Comparison of ENCODE assay signal across 14 mouse cellular contexts in genomic region chr13:23157848-23158247, GRCm38 (mm10). TPM values are rescaled to one million over a fixed set of nuclear protein-coding genes. Genes with fewer than 3 reads are reported as not detected.
DNase-seq lines count a peak whose midpoint lies in the region; ATAC-seq and TF ChIP-seq lines count a peak whose summit lies in the region.
"Had no signal": no experiment of that assay in that cellular context is flagged by ENCODE, and none has a peak within 500 bp of the region (broad histone marks: within the 10 kb centered on the region; RNA-seq: fewer than 3 reads in every experiment).

No protein-coding gene starts in this region.

- H3K36me3 ChIP-seq in forebrain, embryonic 11.5 days (ENCODE audit: control insufficient read depth, insufficient read depth, low read length) = no peaks in the 10 kb centered on the region
- no peaks in the 10 kb centered on the region for H3K36me3 ChIP-seq in forebrain, embryonic 12.5 days (replicated peaks)
- no peaks in the 10 kb centered on the region for H3K36me3 ChIP-seq in kidney, adult 2 months (ENCODE audit: control insufficient read depth, insufficient read depth, low read length)
- no peaks in the 10 kb centered on the region for H3K36me3 ChIP-seq in kidney, embryonic 14.5 days (ENCODE audit: control insufficient read depth, insufficient read depth, low read length)
- H3K36me3 ChIP-seq in ES-E14 (ENCODE audit: control insufficient read depth, insufficient read depth, low read length, poor library complexity, severe bottlenecking) = no peaks in the 10 kb centered on the region
- H3K36me3 ChIP-seq: heart, embryonic 15.5 days; intestine, embryonic 15.5 days had no signal

- H3K4me2 ChIP-seq in forebrain, embryonic 11.5 days (ENCODE audit: low read depth, low read length, severe bottlenecking) = no peak overlapping the region
- no peak overlapping the region for H3K4me2 ChIP-seq in forebrain, embryonic 12.5 days
- no peak overlapping the region for H3K4me2 ChIP-seq in kidney, embryonic 14.5 days (replicated peaks; ENCODE audit: low read depth, low read length)
- H3K4me2 ChIP-seq: heart, embryonic 15.5 days; intestine, embryonic 15.5 days had no signal

- 0 out of 2 replicates have a peak, but pooled peaks have one; percentile 30 for ATAC-seq in forebrain, embryonic 11.5 days (replicated peaks; ENCODE audit: low FRiP score)
- no peak; the same call in 1 of the 2 replicates for ATAC-seq in forebrain, embryonic 12.5 days (ENCODE audit: low FRiP score)
- no peak for ATAC-seq in kidney, embryonic 14.5 days (ENCODE audit: low FRiP score, low TSS enrichment)
- ATAC-seq: intestine, embryonic 15.5 days had no signal

- no peak overlapping the region for H3K27ac ChIP-seq in forebrain, embryonic 11.5 days (ENCODE audit: low read depth, low read length)
- no peak overlapping the region for H3K27ac ChIP-seq in forebrain, embryonic 12.5 days
- H3K27ac ChIP-seq in kidney, adult 2 months (ENCODE audit: insufficient read depth, low read depth, low read length) = no peak overlapping the region
- H3K27ac ChIP-seq in kidney, embryonic 14.5 days (ENCODE audit: low read depth, low read length) = no peak overlapping the region
- no peak overlapping the region for H3K27ac ChIP-seq in ES-E14 (ENCODE audit: insufficient read depth, low read depth, low read length, poor library complexity, severe bottlenecking)
- H3K27ac ChIP-seq: heart, embryonic 15.5 days; intestine, embryonic 15.5 days; liver, embryonic 14.5 days had no signal

- no peaks in the 10 kb centered on the region for H3K4me1 ChIP-seq in forebrain, embryonic 11.5 days (replicated peaks; ENCODE audit: control insufficient read depth, insufficient read depth, low read length)
- H3K4me1 ChIP-seq in forebrain, embryonic 12.5 days = no peaks in the 10 kb centered on the region
- no peaks in the 10 kb centered on the region for H3K4me1 ChIP-seq in kidney, adult 2 months (ENCODE audit: control insufficient read depth, insufficient read depth, low read length)
- no peaks in the 10 kb centered on the region for H3K4me1 ChIP-seq in kidney, embryonic 14.5 days (ENCODE audit: control insufficient read depth, insufficient read depth, low read length)
- peaks cover 0 to 2% of the 10 kb centered on the region in 2 experiments; a peak in 1 of 4 replicates for H3K4me1 ChIP-seq in ES-E14 (ENCODE audit: control insufficient read depth in 2 of 2, insufficient read depth in 2 of 2, low read length in 2 of 2, poor library complexity in 1 of 2)
- H3K4me1 ChIP-seq: intestine, embryonic 15.5 days had no signal

- H3K9ac ChIP-seq in forebrain, embryonic 11.5 days (ENCODE audit: low read length) = no peak overlapping the region
- H3K9ac ChIP-seq in forebrain, embryonic 12.5 days = no peak overlapping the region
- no peak overlapping the region for H3K9ac ChIP-seq in kidney, embryonic 14.5 days (ENCODE audit: low read depth, low read length)
- no peak overlapping the region for H3K9ac ChIP-seq in ES-E14 (ENCODE audit: insufficient read depth, low read depth, low read length, poor library complexity, severe bottlenecking)
- H3K9ac ChIP-seq: heart, embryonic 15.5 days; intestine, embryonic 15.5 days; liver, embryonic 14.5 days had no signal

- no peak for TF ChIP-seq CTCF in kidney, adult 2 months (conservative IDR thresholded peaks at IDR 0.05; ENCODE audit: insufficient read depth, insufficient read length, low read depth, low read length)

- H3K9me3 ChIP-seq in forebrain, embryonic 11.5 days (ENCODE audit: control insufficient read depth, low read length) = no peaks in the 10 kb centered on the region
- no peaks in the 10 kb centered on the region for H3K9me3 ChIP-seq in forebrain, embryonic 12.5 days
- H3K9me3 ChIP-seq in kidney, embryonic 14.5 days (ENCODE audit: control insufficient read depth, low read length) = no peaks in the 10 kb centered on the region
- no peaks in the 10 kb centered on the region for H3K9me3 ChIP-seq in ES-E14 (ENCODE audit: control insufficient read depth, insufficient read depth, low read depth, low read length)
- H3K9me3 ChIP-seq: heart, embryonic 15.5 days; intestine, embryonic 15.5 days had no signal

- no peaks in the 10 kb centered on the region for H3K27me3 ChIP-seq in forebrain, embryonic 11.5 days (ENCODE audit: control insufficient read depth, insufficient read depth, low read length)
- H3K27me3 ChIP-seq in forebrain, embryonic 12.5 days = no peaks in the 10 kb centered on the region
- no peaks in the 10 kb centered on the region for H3K27me3 ChIP-seq in kidney, adult 2 months (replicated peaks; ENCODE audit: control insufficient read depth, insufficient read depth, low read length)
- H3K27me3 ChIP-seq in kidney, embryonic 14.5 days (ENCODE audit: control insufficient read depth, insufficient read depth, low read length) = no peaks in the 10 kb centered on the region
- H3K27me3 ChIP-seq: heart, embryonic 15.5 days; intestine, embryonic 15.5 days had no signal

- no peak overlapping the region for H3K4me3 ChIP-seq in forebrain, embryonic 11.5 days (ENCODE audit: low read depth, low read length)
- no peak overlapping the region for H3K4me3 ChIP-seq in forebrain, embryonic 12.5 days (replicated peaks)
- no peak overlapping the region for H3K4me3 ChIP-seq in kidney, adult 2 months (ENCODE audit: insufficient read depth, low read depth, low read length)
- H3K4me3 ChIP-seq in kidney, embryonic 14.5 days (ENCODE audit: low read length) = no peak overlapping the region
- no peak overlapping the region for H3K4me3 ChIP-seq in ES-E14 (ENCODE audit: insufficient read depth in 1 of 2, low read depth in 1 of 2, low read length in 2 of 2, poor library complexity in 1 of 2, severe bottlenecking in 1 of 2)
- H3K4me3 ChIP-seq: heart, embryonic 15.5 days; intestine, embryonic 15.5 days had no signal

- no peak for DNase-seq in forebrain, embryonic 11.5 days (ENCODE audit: low spot score)
- peak; percentile 60 for DNase-seq in kidney, adult 2 months
- DNase-seq in ES-E14 (ENCODE audit: low read depth, low spot score) = peak; percentile 34
- DNase-seq in kidney, adult 9 months = peak; percentile 41
- DNase-seq in adrenal gland, adult (ENCODE audit: inconsistent age in 2 of 2, low spot score in 1 of 2) = no peak
- no peak for DNase-seq in testis, postnatal 10 days (ENCODE audit: low spot score)
- DNase-seq: adrenal gland, postnatal 25 days; B cell, adult 2 months; cerebellum, adult 11 months had no signal

- no peak for TF ChIP-seq POLR2A in kidney, adult 2 months (IDR thresholded peaks at IDR 0.05; ENCODE audit: low read depth, low read length)

- in situ Hi-C loops in ES-E14 (cut with MboI; ENCODE audit: low sequenced_read_pairs in 2 of 2, unreplicated experiment in 2 of 2) = no loop called here

- WGBS in forebrain, embryonic 11.5 days = 63% methylated on average over 3 of the region's 3 CpGs
- 75% methylated on average over 3 of the region's 3 CpGs for WGBS in forebrain, embryonic 12.5 days
- WGBS in kidney, adult 2 months = 72% methylated on average over 3 of the region's 3 CpGs
- WGBS in kidney, embryonic 14.5 days = 87% methylated on average over 3 of the region's 3 CpGs

TF ChIP-seq in ES-E14, 5 proteins besides CTCF, POLR2A, EP300 and RAD21:
- TF ChIP-seq ZNF384 (IDR thresholded peaks at IDR 0.05; ENCODE audit: low read depth, low read length) = no peak
- TF ChIP-seq CHD2 (IDR thresholded peaks at IDR 0.05; ENCODE audit: low read depth, low read length) = no peak
- no peak for TF ChIP-seq HCFC1 (IDR thresholded peaks at IDR 0.05; ENCODE audit: borderline replicate concordance, insufficient read depth, low read length)
- no peak for TF ChIP-seq MAFK (IDR thresholded peaks at IDR 0.05; ENCODE audit: insufficient read depth, low read depth, low read length)
- TF ChIP-seq ZC3H11A (IDR thresholded peaks at IDR 0.05; ENCODE audit: borderline replicate concordance, low read depth, low read length) = no peak

RNA-seq across cellular contexts. Expression of gene Vmn1r219, which starts 1.3 kb away (rescaled TPM):
- polyA plus RNA-seq in forebrain, embryonic 11.5 days (2014; fragmentation: Nextera tagmentation; extraction: Ambion mirVana) = not detected in 2 replicates
- polyA plus RNA-seq in forebrain, embryonic 12.5 days (2016; fragmentation: Nextera tagmentation; extraction: Ambion mirVana) = 0.03 TPM in 1 of 2 replicates, not detected in the other
- polyA plus RNA-seq in kidney, adult 2 months (2012; rRNA removed) = not detected in 2 replicates
- polyA plus RNA-seq in kidney, embryonic 14.5 days (2014; fragmentation: Nextera tagmentation; extraction: Ambion mirVana) = 0.03 TPM in 1 of 2 replicates, not detected in the other
- total RNA-seq in ES-E14 (2012; rRNA removed) = 0.04 and 0.11 TPM in 2 replicates
- total RNA-seq: adrenal gland, postnatal 25 days had no signal
- polyA plus RNA-seq: heart, embryonic 15.5 days; intestine, embryonic 15.5 days; liver, embryonic 14.5 days had no signal

RNA-seq across cellular contexts. Expression of gene Vmn1r218, which starts 24.9 kb away (rescaled TPM):
- polyA plus RNA-seq in forebrain, embryonic 11.5 days (2014; fragmentation: Nextera tagmentation; extraction: Ambion mirVana) = 0.03 TPM in 1 of 2 replicates, not detected in the other
- not detected in 2 replicates for polyA plus RNA-seq in forebrain, embryonic 12.5 days (2016; fragmentation: Nextera tagmentation; extraction: Ambion mirVana)
- not detected in 2 replicates for polyA plus RNA-seq in kidney, adult 2 months (2012; rRNA removed)
- not detected in 2 replicates for polyA plus RNA-seq in kidney, embryonic 14.5 days (2014; fragmentation: Nextera tagmentation; extraction: Ambion mirVana)
- total RNA-seq in ES-E14 (2012; rRNA removed) = not detected in 2 replicates
- total RNA-seq: adrenal gland, postnatal 25 days had no signal
- polyA plus RNA-seq: heart, embryonic 15.5 days; intestine, embryonic 15.5 days; liver, embryonic 14.5 days had no signal

RNA-seq across cellular contexts. Expression of gene Vmn1r220, which starts 29.9 kb away (rescaled TPM):
- polyA plus RNA-seq in forebrain, embryonic 11.5 days (2014; fragmentation: Nextera tagmentation; extraction: Ambion mirVana) = not detected in 2 replicates
- not detected in 2 replicates for polyA plus RNA-seq in forebrain, embryonic 12.5 days (2016; fragmentation: Nextera tagmentation; extraction: Ambion mirVana)
- not detected in 2 replicates for polyA plus RNA-seq in kidney, adult 2 months (2012; rRNA removed)
- polyA plus RNA-seq in kidney, embryonic 14.5 days (2014; fragmentation: Nextera tagmentation; extraction: Ambion mirVana) = not detected in 2 replicates
- total RNA-seq in ES-E14 (2012; rRNA removed) = not detected in 2 replicates
- total RNA-seq: adrenal gland, postnatal 25 days had no signal
- polyA plus RNA-seq: heart, embryonic 15.5 days; intestine, embryonic 15.5 days; liver, embryonic 14.5 days had no signal

RNA-seq across cellular contexts. Expression of gene Vmn1r217, which starts 39.8 kb away (rescaled TPM):
- polyA plus RNA-seq in forebrain, embryonic 11.5 days (2014; fragmentation: Nextera tagmentation; extraction: Ambion mirVana) = not detected in 2 replicates
- polyA plus RNA-seq in forebrain, embryonic 12.5 days (2016; fragmentation: Nextera tagmentation; extraction: Ambion mirVana) = not detected in 2 replicates
- polyA plus RNA-seq in kidney, adult 2 months (2012; rRNA removed) = not detected in 2 replicates
- polyA plus RNA-seq in kidney, embryonic 14.5 days (2014; fragmentation: Nextera tagmentation; extraction: Ambion mirVana) = not detected in 2 replicates
- total RNA-seq in ES-E14 (2012; rRNA removed) = not detected in 2 replicates
- total RNA-seq: adrenal gland, postnatal 25 days had no signal
- polyA plus RNA-seq: heart, embryonic 15.5 days; intestine, embryonic 15.5 days; liver, embryonic 14.5 days had no signal

RNA-seq across cellular contexts. Expression of gene Vmn1r221, which starts 56.1 kb away (rescaled TPM):
- polyA plus RNA-seq in forebrain, embryonic 11.5 days (2014; fragmentation: Nextera tagmentation; extraction: Ambion mirVana) = not detected in 2 replicates
- polyA plus RNA-seq in forebrain, embryonic 12.5 days (2016; fragmentation: Nextera tagmentation; extraction: Ambion mirVana) = not detected in 2 replicates
- not detected in 2 replicates for polyA plus RNA-seq in kidney, adult 2 months (2012; rRNA removed)
- not detected in 2 replicates for polyA plus RNA-seq in kidney, embryonic 14.5 days (2014; fragmentation: Nextera tagmentation; extraction: Ambion mirVana)
- not detected in 2 replicates for total RNA-seq in ES-E14 (2012; rRNA removed)
- total RNA-seq: adrenal gland, postnatal 25 days had no signal
- polyA plus RNA-seq: heart, embryonic 15.5 days; intestine, embryonic 15.5 days; liver, embryonic 14.5 days had no signal

Comparison
In these comparisons a context has a peak if more than half of its experiments do, and no peak if none do; other contexts are left out.
1. DNase-seq: peak in kidney, adult 2 months (single experiment), ES-E14 (single experiment) and kidney, adult 9 months (single experiment); none in forebrain, embryonic 11.5 days (single experiment), adrenal gland, adult (0 of 2) and testis, postnatal 10 days (single experiment).